Mouse (Mus musculus) limb, embryonic 15.5 days (tissue): ENCODE results near the gene Irf2. TPM values are rescaled to one million over a fixed set of nuclear protein-coding genes. Genes with fewer than 3 reads are reported as not detected.

Experiments used
- ATAC-seq: fragments of 200-750 bp; cut with Nextera tagmentation; 2 replicates; pipeline ENCODE4 v1.8.0; 2017; ENCODE audit warnings: low read depth, moderate TSS enrichment; ENCODE audit not compliant: insufficient number of reproducible peaks, low FRiP score, low TSS enrichment
- H3K27ac ChIP-seq: fragments of 300-500 bp; sonication (generic); 2 replicates; pipeline ENCODE4 v1.5.1; 2015; ENCODE audit warnings: moderate library complexity, mild to moderate bottlenecking, inconsistent platforms
- H3K27me3 ChIP-seq: fragments of 300-500 bp; sonication (generic); 2 replicates; pipeline ENCODE4 v1.6.1; 2015; ENCODE audit warnings: inconsistent platforms
- H3K36me3 ChIP-seq: fragments of 300-500 bp; sonication (generic); 2 replicates; pipeline ENCODE4 v1.6.1; 2015; ENCODE audit warnings: inconsistent platforms
- H3K4me1 ChIP-seq: fragments of 300-500 bp; sonication (generic); 2 replicates; pipeline ENCODE4 v1.6.1; 2015; ENCODE audit warnings: inconsistent platforms
- H3K4me2 ChIP-seq: fragments of 300-500 bp; sonication (generic); 2 replicates; pipeline ENCODE4 v1.6.1; 2015; ENCODE audit warnings: mild to moderate bottlenecking, inconsistent platforms
- H3K4me3 ChIP-seq: fragments of 300-500 bp; sonication (generic); 2 replicates; pipeline ENCODE4 v1.5.1; 2015; ENCODE audit warnings: mild to moderate bottlenecking, inconsistent platforms
- H3K9ac ChIP-seq: fragments of 300-500 bp; sonication (generic); 2 replicates; pipeline ENCODE4 v1.6.1; 2015; ENCODE audit warnings: inconsistent platforms
- H3K9me3 ChIP-seq: fragments of 300-500 bp; sonication (generic); 2 replicates; pipeline ENCODE4 v1.6.1; 2016; ENCODE audit warnings: inconsistent platforms
- WGBS: fragments of 180-500 bp; shearing (Covaris S2); methylation state at CpG from one replicate; pipeline ENCODE4 v1.1.7; 2015; 5-methylcytosine and 5-hydroxymethylcytosine counted together
- polyA plus RNA-seq: library from polyadenylated mRNA; unstranded; fragments of >200 nt; fragmentation: Nextera tagmentation; extraction: Ambion mirVana; gene quantifications from 2 replicates; pipeline ENCODE4 v1.2.1, GENCODE M21; 2015

Gene Irf2
- polyA plus RNA-seq, 1 experiment from 2014 or later: 24.8 TPM

DNA sequence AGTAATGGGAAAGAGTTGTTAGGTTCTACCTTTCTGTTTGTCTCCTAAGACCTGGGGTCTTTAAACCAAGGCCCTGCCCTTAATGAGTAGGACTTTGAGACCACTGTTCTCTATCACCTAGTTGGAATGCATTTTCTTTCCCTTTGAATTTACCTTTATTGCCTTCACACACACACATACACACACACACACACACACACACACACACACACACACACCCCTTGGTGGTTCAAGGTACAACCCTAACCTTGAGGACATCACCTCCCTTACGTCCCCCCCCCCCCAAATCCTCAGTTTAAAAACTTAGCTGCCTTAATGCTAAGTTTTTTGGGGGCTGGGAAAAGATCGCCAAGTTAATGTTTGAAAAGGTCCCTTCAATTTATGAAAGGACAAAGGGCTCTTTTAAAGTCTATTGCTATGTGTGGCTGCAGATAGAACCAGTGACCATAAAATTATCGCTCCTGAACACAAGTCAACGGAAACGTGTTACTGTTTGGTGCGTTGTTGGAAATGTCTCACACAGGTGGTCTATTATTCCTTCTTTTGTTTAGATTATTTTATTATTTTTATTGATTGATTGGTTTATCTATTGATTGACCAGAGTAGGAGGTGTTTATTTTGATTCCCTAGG lies 108.6 kb downstream of the Irf2 start:
- 73% methylated on average over 6 of the region's 6 CpGs for WGBS
- Histone ChIP-seq H3K9ac (no peak overlapping the region), H3K4me3 (no peak overlapping the region), H3K4me2 (no peak overlapping the region), H3K27ac (no peak overlapping the region), H3K36me3 (peaks cover 15% of the 10 kb centered on the region), H3K4me1 (peaks cover 12% of the 10 kb centered on the region; the same call in 1 of the 2 replicates), H3K9me3 (no peaks in the 10 kb centered on the region), H3K27me3 (no peaks in the 10 kb centered on the region)
- no peak for ATAC-seq

DNA sequence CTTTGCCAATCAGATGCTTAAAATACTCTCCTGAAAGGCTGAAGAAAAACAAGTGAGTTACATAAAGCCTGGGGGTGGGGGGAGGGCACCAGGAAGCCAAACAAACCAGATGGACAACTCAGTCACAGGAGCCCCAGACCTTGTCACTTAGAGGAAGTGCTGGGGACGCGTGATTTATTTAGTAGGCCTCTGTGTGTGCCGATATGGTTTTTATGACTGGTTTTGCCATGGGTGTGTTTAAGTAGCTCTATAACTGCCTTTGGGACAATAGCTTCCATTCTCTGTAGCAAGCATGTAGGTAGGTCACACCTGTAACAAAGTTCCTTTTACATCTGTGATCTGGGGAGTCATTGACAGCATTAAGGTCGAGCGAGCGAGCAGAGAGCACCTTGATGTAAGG lies 109.4 kb downstream of the Irf2 start:
- Histone ChIP-seq H3K27ac (no peak overlapping the region), H3K4me2 (no peak overlapping the region), H3K9ac (no peak overlapping the region), H3K36me3 (peaks cover 15% of the 10 kb centered on the region), H3K4me3 (no peak overlapping the region), H3K4me1 (peaks cover 12% of the 10 kb centered on the region; the same call in 1 of the 2 replicates), H3K27me3 (no peaks in the 10 kb centered on the region), H3K9me3 (no peaks in the 10 kb centered on the region)
- ATAC-seq: no peak
- 47% methylated on average over 6 of the region's 6 CpGs for WGBS

DNA sequence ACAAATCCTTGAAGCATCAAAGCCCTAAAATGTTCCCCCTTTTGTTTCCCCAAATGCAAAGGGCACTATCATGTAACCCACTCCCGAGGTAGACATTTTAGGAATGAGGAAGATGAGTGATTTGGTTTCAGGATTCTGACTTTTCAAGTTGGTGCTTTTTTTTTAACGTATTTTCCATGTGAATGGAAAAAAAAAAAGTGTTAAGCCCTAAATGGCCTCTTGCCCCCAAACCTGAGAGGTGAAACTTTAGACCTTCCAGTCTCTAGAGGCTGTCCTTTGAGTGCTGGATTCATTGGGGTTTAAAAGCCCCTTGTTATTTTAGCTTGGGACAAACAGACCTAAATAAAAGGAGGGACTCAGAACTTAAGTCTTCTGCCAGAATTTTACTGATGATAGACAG lies 109.9 kb downstream of the Irf2 start:
- H3K27me3 ChIP-seq: no peaks in the 10 kb centered on the region
- H3K4me2 ChIP-seq: no peak overlapping the region
- no peaks in the 10 kb centered on the region for H3K9me3 ChIP-seq
- no peak for ATAC-seq
- peaks cover 13% of the 10 kb centered on the region for H3K36me3 ChIP-seq
- H3K4me1 ChIP-seq: peaks cover 10% of the 10 kb centered on the region; the same call in 1 of the 2 replicates
- no peak overlapping the region for H3K9ac ChIP-seq
- no peak overlapping the region for H3K27ac ChIP-seq
- 24% methylated on average over 2 of the region's 2 CpGs for WGBS
- H3K4me3 ChIP-seq: no peak overlapping the region

DNA sequence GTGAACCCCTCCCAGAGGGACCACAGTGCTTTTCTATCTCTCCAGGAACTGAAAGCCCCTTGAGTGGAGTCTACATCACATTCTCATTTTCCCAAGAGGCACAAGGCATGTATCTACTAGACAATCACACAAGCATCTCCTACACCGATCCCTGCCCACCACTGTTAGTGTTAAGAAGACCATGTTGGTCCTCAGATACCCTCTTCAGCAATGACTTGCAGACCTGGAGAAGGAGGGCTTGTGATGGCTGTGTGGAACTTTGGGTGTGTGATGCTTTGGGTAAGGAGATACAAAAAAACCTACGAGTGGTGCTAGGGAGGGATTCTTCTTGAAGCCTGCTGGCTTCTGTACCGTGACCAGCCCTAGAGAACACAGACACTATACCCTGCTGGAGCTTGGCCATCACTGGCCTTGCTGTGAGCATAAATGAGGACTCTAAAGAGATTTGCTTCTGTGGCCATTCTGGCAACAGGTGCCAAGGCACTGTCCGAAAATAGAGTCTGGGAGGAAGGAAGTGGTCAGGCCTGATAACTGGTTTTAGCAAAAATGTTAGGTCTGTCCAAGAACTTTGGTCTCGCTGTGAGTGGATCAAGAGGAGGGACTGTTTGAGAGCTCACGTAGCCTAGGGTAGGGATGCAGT lies 110.8 kb downstream of the Irf2 start:
- 79% methylated on average over 6 of the region's 6 CpGs for WGBS
- Histone ChIP-seq H3K4me1 (peaks cover 10% of the 10 kb centered on the region; the same call in 1 of the 2 replicates), H3K9ac (no peak overlapping the region), H3K27me3 (no peaks in the 10 kb centered on the region), H3K27ac (no peak overlapping the region), H3K9me3 (no peaks in the 10 kb centered on the region), H3K4me3 (no peak overlapping the region), H3K4me2 (no peak overlapping the region), H3K36me3 (peaks cover 12% of the 10 kb centered on the region)
- no peak for ATAC-seq

DNA sequence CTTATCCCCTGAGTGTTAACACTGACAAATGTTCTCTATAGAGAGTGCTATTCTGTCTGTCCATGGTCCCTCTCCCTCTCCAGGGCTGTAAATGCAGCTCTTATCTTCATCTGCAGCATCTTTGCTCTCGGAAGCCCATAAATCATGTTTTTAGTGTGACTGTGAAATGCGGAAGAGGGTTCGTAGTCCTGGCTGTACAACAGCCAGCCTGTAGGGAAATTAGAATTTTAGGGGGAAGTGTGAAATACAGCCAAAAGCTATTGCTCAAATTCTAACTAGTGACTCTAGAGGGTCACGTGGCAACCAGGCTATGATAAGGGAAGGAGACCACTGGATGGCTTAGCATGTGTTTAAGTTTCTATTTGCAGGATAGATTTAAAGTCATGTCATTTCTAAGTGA lies 112.0 kb downstream of the Irf2 start:
- H3K36me3 ChIP-seq: 0 out of 2 replicates have a peak, but pooled peaks cover 1% of the 10 kb centered on the region
- H3K4me2 ChIP-seq: no peak overlapping the region
- no peaks in the 10 kb centered on the region for H3K9me3 ChIP-seq
- H3K27me3 ChIP-seq: no peaks in the 10 kb centered on the region
- no peak overlapping the region for H3K27ac ChIP-seq
- peaks cover 10% of the 10 kb centered on the region; the same call in 1 of the 2 replicates for H3K4me1 ChIP-seq
- no peak overlapping the region for H3K9ac ChIP-seq
- WGBS: 49% methylated on average over 4 of the region's 4 CpGs
- ATAC-seq: no peak
- no peak overlapping the region for H3K4me3 ChIP-seq

DNA sequence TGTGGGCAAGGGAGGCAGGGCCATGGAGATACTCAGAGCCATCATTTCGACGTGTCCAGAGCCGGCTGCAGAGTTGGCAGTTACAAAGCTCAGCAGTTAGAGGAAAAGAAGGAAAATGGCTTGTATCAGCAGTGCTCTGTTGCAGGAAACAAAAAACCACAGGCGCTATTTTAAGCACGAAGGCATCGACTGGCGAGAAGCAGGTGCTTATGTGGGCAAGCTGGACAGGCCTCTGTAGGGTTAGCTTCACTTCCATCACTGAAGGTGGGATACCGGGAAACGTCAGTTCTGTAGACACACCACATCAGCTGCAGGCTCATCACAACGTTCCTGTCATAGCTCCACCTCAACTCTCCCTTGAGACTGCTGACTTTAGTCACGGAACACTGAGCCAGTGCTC lies 112.8 kb downstream of the Irf2 start:
- Histone ChIP-seq H3K9ac (no peak overlapping the region), H3K36me3 (no peaks in the 10 kb centered on the region), H3K27ac (peak overlapping the region; percentile 11; the same call in 1 of the 2 replicates), H3K4me2 (no peak overlapping the region), H3K27me3 (no peaks in the 10 kb centered on the region), H3K9me3 (no peaks in the 10 kb centered on the region), H3K4me3 (no peak overlapping the region), H3K4me1 (peaks cover 10% of the 10 kb centered on the region; the same call in 1 of the 2 replicates)
- no peak for ATAC-seq
- 68% methylated on average over 11 of the region's 11 CpGs for WGBS

DNA sequence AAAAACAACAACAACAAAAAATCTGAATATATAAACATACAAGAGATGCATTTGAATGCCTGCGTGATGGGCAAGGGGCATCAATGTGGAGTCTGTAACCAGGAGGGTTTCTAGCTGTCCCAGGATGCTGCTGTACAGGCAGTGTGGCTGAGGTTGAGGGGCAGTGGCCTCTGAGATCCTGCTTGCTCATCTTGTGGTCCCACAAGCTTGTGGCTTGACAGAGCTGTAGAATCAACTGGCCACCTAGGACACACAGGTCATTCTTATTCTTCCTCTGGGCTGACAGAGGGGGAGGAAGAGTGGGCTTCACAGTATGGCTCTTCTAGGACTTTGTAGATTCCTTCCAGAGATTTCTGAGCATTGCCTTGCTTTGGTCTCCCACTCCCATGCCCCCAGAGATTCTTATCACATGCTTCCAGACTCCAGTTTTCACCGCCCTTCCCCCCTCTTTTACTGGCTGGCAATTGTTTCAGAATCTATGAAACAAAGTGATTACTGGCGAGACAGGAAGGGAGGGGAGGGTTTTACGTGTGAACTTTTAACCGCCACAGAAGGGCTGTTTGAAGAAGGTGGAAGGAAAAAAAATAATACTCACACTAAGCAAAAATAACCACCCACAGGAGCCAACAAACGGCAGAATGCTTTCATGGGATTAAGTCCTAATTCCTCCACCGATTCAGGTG lies 119.8 kb downstream of the Irf2 start:
- Histone ChIP-seq H3K9ac (no peak overlapping the region), H3K4me3 (no peak overlapping the region), H3K27me3 (no peaks in the 10 kb centered on the region), H3K27ac (0 out of 2 replicates have a peak overlapping the region, but pooled peaks have one; percentile 22), H3K4me2 (no peak overlapping the region), H3K36me3 (no peaks in the 10 kb centered on the region), H3K4me1 (peaks cover 9% of the 10 kb centered on the region), H3K9me3 (no peaks in the 10 kb centered on the region)
- no peak for ATAC-seq
- WGBS: 36% methylated on average over 7 of the region's 7 CpGs

DNA sequence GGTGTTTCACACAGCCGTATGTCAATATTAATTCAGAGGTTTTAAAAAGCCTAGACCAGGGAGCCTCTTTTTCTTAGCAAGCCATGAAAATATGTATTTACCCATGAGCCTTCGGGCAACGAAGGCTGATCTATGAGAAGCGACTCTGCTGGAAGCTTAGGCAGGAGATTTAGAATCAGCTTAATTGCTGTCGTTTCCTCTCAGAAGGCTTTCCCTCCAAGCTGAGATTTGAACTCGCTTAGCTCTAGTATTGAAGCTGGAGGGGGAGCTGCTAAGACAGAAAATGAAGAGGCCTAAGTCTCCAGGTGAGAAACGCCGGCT lies 120.3 kb downstream of the Irf2 start:
- Histone ChIP-seq H3K27ac (0 out of 2 replicates have a peak overlapping the region, but pooled peaks have one; percentile 22), H3K27me3 (no peaks in the 10 kb centered on the region)

DNA sequence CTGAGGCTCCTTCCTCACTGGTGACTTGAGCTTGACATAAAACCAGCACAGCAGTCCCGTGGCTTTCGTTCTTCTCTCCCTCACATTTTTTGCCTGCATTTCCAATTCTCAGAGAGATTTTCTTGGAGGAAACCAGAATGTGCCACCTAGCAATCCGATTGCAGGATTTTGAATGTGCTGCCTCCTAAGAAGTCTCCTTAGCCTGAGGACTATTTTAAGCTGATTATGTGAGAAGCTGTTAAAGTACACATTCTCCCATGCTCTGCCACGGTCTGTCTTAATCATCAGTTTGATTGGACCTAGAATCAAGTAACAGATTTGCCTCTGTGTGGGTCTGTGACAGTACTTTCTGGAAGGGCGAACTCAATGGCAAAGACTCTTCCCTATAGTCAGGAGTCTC lies 123.0 kb downstream of the Irf2 start:
- Histone ChIP-seq H3K9me3 (no peaks in the 10 kb centered on the region), H3K4me2 (no peak overlapping the region), H3K9ac (no peak overlapping the region), H3K4me3 (no peak overlapping the region), H3K4me1 (peaks cover 9% of the 10 kb centered on the region), H3K27me3 (no peaks in the 10 kb centered on the region), H3K27ac (no peak overlapping the region), H3K36me3 (no peaks in the 10 kb centered on the region)
- no peak for ATAC-seq
- 75% methylated on average over 5 of the region's 5 CpGs for WGBS

More for the DNA sequence above, 120.3 kb downstream of the Irf2 start:
- Histone ChIP-seq H3K4me3 (no peak overlapping the region), H3K9ac (no peak overlapping the region), H3K4me1 (peaks cover 9% of the 10 kb centered on the region), H3K4me2 (no peak overlapping the region), H3K36me3 (no peaks in the 10 kb centered on the region), H3K9me3 (no peaks in the 10 kb centered on the region)
- ATAC-seq: no peak
- 53% methylated on average over 8 of the region's 8 CpGs for WGBS

DNA sequence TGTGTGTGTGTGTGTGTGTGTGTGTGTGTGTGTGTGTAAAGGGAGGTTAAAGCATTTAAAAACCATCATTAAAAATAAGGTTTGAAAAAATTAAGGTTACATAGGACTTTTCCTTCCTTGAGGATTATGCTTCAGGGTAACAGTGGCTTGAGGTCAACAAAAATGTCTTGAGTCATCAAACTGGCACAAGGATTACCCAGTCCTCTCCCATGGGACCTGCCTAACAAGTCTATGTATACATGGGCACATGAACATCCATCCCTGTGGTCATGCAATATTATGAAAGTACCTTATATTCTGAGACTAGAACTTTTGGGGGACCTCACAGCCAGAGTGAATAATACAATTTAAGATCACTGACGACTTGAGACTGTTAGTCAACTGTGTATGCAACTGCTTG lies 125.9 kb downstream of the Irf2 start:
- Histone ChIP-seq H3K27ac (no peak overlapping the region), H3K36me3 (no peaks in the 10 kb centered on the region), H3K4me2 (no peak overlapping the region), H3K9me3 (no peaks in the 10 kb centered on the region), H3K27me3 (no peaks in the 10 kb centered on the region), H3K9ac (no peak overlapping the region), H3K4me3 (no peak overlapping the region), H3K4me1 (peaks cover 10% of the 10 kb centered on the region; the same call in 1 of the 2 replicates)
- no peak for ATAC-seq
- WGBS: 66% methylated on average over 1 of the region's 1 CpGs

DNA sequence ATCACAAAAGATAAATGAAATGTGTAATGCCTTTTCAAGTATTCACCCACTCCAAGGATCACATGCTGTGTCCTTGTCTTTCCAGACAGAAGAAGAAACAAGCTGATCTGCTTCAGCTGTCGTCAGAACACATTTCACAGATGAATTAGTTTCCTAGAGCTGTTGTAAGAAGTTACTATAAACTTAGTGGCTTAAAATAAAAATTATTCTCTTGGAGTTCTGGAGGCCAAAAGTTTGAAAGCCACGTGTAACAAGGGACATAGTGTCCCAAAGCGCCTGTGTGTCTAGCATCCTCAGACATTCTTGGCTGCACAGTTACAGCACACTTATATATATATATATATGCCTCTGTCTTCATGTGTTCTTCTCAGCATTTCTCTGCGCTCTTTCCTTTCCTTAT lies 127.9 kb downstream of the Irf2 start:
- Histone ChIP-seq H3K36me3 (no peaks in the 10 kb centered on the region), H3K9ac (no peak overlapping the region), H3K27ac (no peak overlapping the region), H3K4me2 (no peak overlapping the region), H3K4me1 (peaks cover 10% of the 10 kb centered on the region; the same call in 1 of the 2 replicates), H3K27me3 (no peaks in the 10 kb centered on the region), H3K9me3 (no peaks in the 10 kb centered on the region), H3K4me3 (no peak overlapping the region)
- ATAC-seq: no peak
- 55% methylated on average over 4 of the region's 4 CpGs for WGBS
